Mouse (Mus musculus) embryonic facial prominence, embryonic 10.5 days (tissue): Measurements from ENCODE around the gene Mpnd. TPM values are rescaled to one million over a fixed set of nuclear protein-coding genes. Genes with fewer than 3 reads are reported as not detected.
"Not testable (repeated sequence)": the region's sequence is repeated elsewhere in the genome, so short reads cannot be mapped to it uniquely, and the experiment has no call there.

Source experiments
- DNase-seq: peaks from one replicate; pipeline ENCODE4 v3.0.0-alpha.2; 2017; ENCODE audit warnings: low spot score
- H3K27ac ChIP-seq: fragments of 300-500 bp; sonication (generic); replicated peaks from 2 replicates; pipeline ENCODE4 v1.5.1; 2016; ENCODE audit warnings: mild to moderate bottlenecking
- H3K27me3 ChIP-seq: fragments of 300-500 bp; sonication (generic); replicated peaks from 2 replicates; pipeline ENCODE4 v1.6.1; 2016; ENCODE audit warnings: low read depth, mild to moderate bottlenecking; ENCODE audit not compliant: poor library complexity, severe bottlenecking
- H3K36me3 ChIP-seq: fragments of 300-500 bp; sonication (generic); replicated peaks from 2 replicates; pipeline ENCODE4 v1.6.1; 2016; ENCODE audit warnings: mild to moderate bottlenecking, moderate library complexity
- H3K4me1 ChIP-seq: fragments of 300-500 bp; sonication (generic); 2 replicates; pipeline ENCODE4 v1.6.1; 2016
- H3K4me3 ChIP-seq: fragments of 300-500 bp; sonication (generic); 2 replicates; pipeline ENCODE4 v1.5.1; 2016; ENCODE audit warnings: mild to moderate bottlenecking, moderate library complexity
- H3K9me3 ChIP-seq: fragments of 300-500 bp; sonication (generic); 2 replicates; pipeline ENCODE4 v1.6.1; 2016; ENCODE audit warnings: mild to moderate bottlenecking
- WGBS: fragments of 180-500 bp; shearing (Covaris S2); methylation state at CpG from one replicate; pipeline ENCODE4 v1.1.7; 2016; 5-methylcytosine and 5-hydroxymethylcytosine counted together
- polyA plus RNA-seq: library from polyadenylated mRNA; unstranded; fragments of >200 nt; fragmentation: Nextera tagmentation; extraction: Ambion mirVana; gene quantifications from 2 replicates; pipeline ENCODE4 v1.2.1, GENCODE M21; 2016

Mpnd gene
- polyA plus RNA-seq, 1 experiment from 2014 or later, result 135 TPM

GRCm38 (mm10) chr17:56065715-56066114, 60.2 kb downstream of the Mpnd start:
- not testable (repeated sequence) for DNase-seq, H3K9me3 ChIP-seq, H3K4me1 ChIP-seq, H3K27ac ChIP-seq, H3K27me3 ChIP-seq, H3K4me3 ChIP-seq
- peaks cover 100% of the 10 kb centered on the region for H3K36me3 ChIP-seq
- WGBS, result 76% methylated on average over 6 of the region's 6 CpGs

Other genes with a start within 250 kb of the Mpnd start
- gene Zfp119a, start 126.8 kb upstream of the Mpnd start, polyA plus RNA-seq, result 9.4 and 10.2 TPM in 2 replicates
- gene Zfp959, start 113.6 kb upstream of the Mpnd start, polyA plus RNA-seq, result 13.5 and 15.8 TPM in 2 replicates
- 4.1 and 4.7 TPM in 2 replicates for gene Zfp119b, start 56.2 kb upstream of the Mpnd start, polyA plus RNA-seq
- gene Ebi3, start 53.1 kb upstream of the Mpnd start, polyA plus RNA-seq, result 0.98 and 1.4 TPM in 2 replicates
- 28.7 and 32.0 TPM in 2 replicates for gene Yju2, start 46.6 kb upstream of the Mpnd start, polyA plus RNA-seq
- 32.8 and 39.1 TPM in 2 replicates for gene Shd, start 35.2 kb upstream of the Mpnd start, polyA plus RNA-seq
- gene Fsd1, start 19.2 kb upstream of the Mpnd start, polyA plus RNA-seq, result 63.3 and 69.4 TPM in 2 replicates
- 8.2 and 8.8 TPM in 2 replicates for gene Stap2, start 127 bp upstream of the Mpnd start, polyA plus RNA-seq
- 170 and 173 TPM in 2 replicates for gene Sh3gl1, start 30.9 kb downstream of the Mpnd start, polyA plus RNA-seq
- gene Chaf1a, start 34.7 kb downstream of the Mpnd start, polyA plus RNA-seq, result 50.7 and 52.3 TPM in 2 replicates
- gene Ubxn6, start 69.3 kb downstream of the Mpnd start, polyA plus RNA-seq, result 35.0 and 36.8 TPM in 2 replicates
- 195 and 197 TPM in 2 replicates for gene Hdgfl2, start 73.9 kb downstream of the Mpnd start, polyA plus RNA-seq
- 0.05 TPM in 2 replicates for gene Plin4, start 104.1 kb downstream of the Mpnd start, polyA plus RNA-seq
- 0.47 and 0.48 TPM in 2 replicates for gene Plin5, start 111.9 kb downstream of the Mpnd start, polyA plus RNA-seq
- 0.10 TPM in 1 of 2 replicates, not detected in the other for gene Lrg1, start 116.3 kb downstream of the Mpnd start, polyA plus RNA-seq
- 1.0 and 1.1 TPM in 2 replicates for gene Sema6b, start 134.6 kb downstream of the Mpnd start, polyA plus RNA-seq
- 10.3 and 11.7 TPM in 2 replicates for gene Tnfaip8l1, start 156.8 kb downstream of the Mpnd start, polyA plus RNA-seq
- 71.0 and 71.3 TPM in 2 replicates for gene Mydgf, start 178.2 kb downstream of the Mpnd start, polyA plus RNA-seq
- 48.3 and 50.2 TPM in 2 replicates for gene Dpp9, start 213.2 kb downstream of the Mpnd start, polyA plus RNA-seq